Mouse (Mus musculus) right cerebral cortex, postnatal 4 days (tissue): ENCODE results near the gene Tnrc6a.

Source experiments
- DNase-seq: peaks from one replicate; pipeline ENCODE4 v3.0.0-alpha.2; 2022

Tnrc6a gene

GRCm38 (mm10) chr7:123244833-123245232 lies 121.1 kb downstream of the Tnrc6a start:
- DNase-seq = no peak
